Mouse (Mus musculus) limb, embryonic 13.5 days (tissue): Measurements from ENCODE around the gene Aff4. TPM values are rescaled to one million over a fixed set of nuclear protein-coding genes. Genes with fewer than 3 reads are reported as not detected.

ENCODE experiments used
- ATAC-seq: fragments of 200-750 bp; cut with Nextera tagmentation; 2 replicates; pipeline ENCODE4 v1.8.0; 2017; ENCODE audit warnings: low read depth, moderate number of reproducible peaks, moderate TSS enrichment; ENCODE audit not compliant: low FRiP score
- H3K27ac ChIP-seq: fragments of 300-500 bp; sonication (generic); 2 replicates; pipeline ENCODE4 v1.5.1; 2015; ENCODE audit warnings: inconsistent platforms, mild to moderate bottlenecking, moderate library complexity
- H3K27me3 ChIP-seq: fragments of 300-500 bp; sonication (generic); 2 replicates; pipeline ENCODE4 v1.6.1; 2015; ENCODE audit warnings: mild to moderate bottlenecking, inconsistent platforms
- H3K36me3 ChIP-seq: fragments of 300-500 bp; sonication (generic); 2 replicates; pipeline ENCODE4 v1.6.1; 2015; ENCODE audit warnings: inconsistent platforms, mild to moderate bottlenecking, moderate library complexity
- H3K4me1 ChIP-seq: fragments of 300-500 bp; sonication (generic); 2 replicates; pipeline ENCODE4 v1.6.1; 2015; ENCODE audit warnings: inconsistent platforms
- H3K4me2 ChIP-seq: fragments of 300-500 bp; sonication (generic); replicated peaks from 2 replicates; pipeline ENCODE4 v1.6.1; 2015; ENCODE audit warnings: inconsistent platforms, mild to moderate bottlenecking, moderate library complexity
- H3K4me3 ChIP-seq: fragments of 300-500 bp; sonication (generic); 2 replicates; pipeline ENCODE4 v1.5.1; 2015; ENCODE audit warnings: moderate library complexity, mild to moderate bottlenecking, inconsistent platforms
- H3K9ac ChIP-seq: fragments of 300-500 bp; sonication (generic); 2 replicates; pipeline ENCODE4 v1.6.1; 2015; ENCODE audit warnings: mild to moderate bottlenecking, inconsistent platforms
- H3K9me3 ChIP-seq: fragments of 300-500 bp; sonication (generic); 2 replicates; pipeline ENCODE4 v1.6.1; 2016; ENCODE audit warnings: inconsistent platforms
- WGBS: fragments of 180-500 bp; shearing (Covaris S2); methylation state at CpG from one replicate; pipeline ENCODE4 v1.1.7; 2015; 5-methylcytosine and 5-hydroxymethylcytosine counted together
- polyA plus RNA-seq: library from polyadenylated mRNA; unstranded; fragments of >200 nt; fragmentation: Nextera tagmentation; extraction: Ambion mirVana; gene quantifications from 2 replicates; pipeline ENCODE4 v1.2.1, GENCODE M21; 2015

The Aff4 gene
- polyA plus RNA-seq, 1 experiment from 2014 or later: 48.3 TPM

- no peaks in the 10 kb centered on the region for H3K27me3 ChIP-seq
Measured at GRCm38 (mm10) chr11:53433057-53433456, 82.4 kb downstream of the Aff4 start.

GRCm38 (mm10) chr11:53435504-53435903 is 84.9 kb downstream of the Aff4 start:
- Histone ChIP-seq H3K4me1 (peaks cover 4% of the 10 kb centered on the region; the same call in 1 of the 2 replicates), H3K9me3 (no peaks in the 10 kb centered on the region), H3K9ac (no peak overlapping the region), H3K4me3 (no peak overlapping the region), H3K4me2 (no peak overlapping the region), H3K36me3 (no peaks in the 10 kb centered on the region), H3K27me3 (no peaks in the 10 kb centered on the region), H3K27ac (no peak overlapping the region)
- WGBS: 83% methylated on average over 8 of the region's 8 CpGs
- ATAC-seq: no peak

More at GRCm38 (mm10) chr11:53433057-53433456, 82.4 kb downstream of the Aff4 start:
- Histone ChIP-seq H3K27ac (no peak overlapping the region), H3K4me1 (peaks cover 14% of the 10 kb centered on the region), H3K36me3 (peaks cover 10% of the 10 kb centered on the region), H3K9me3 (no peaks in the 10 kb centered on the region), H3K4me3 (no peak overlapping the region), H3K4me2 (no peak overlapping the region), H3K9ac (no peak overlapping the region)
- no peak for ATAC-seq
- 61% methylated on average over 6 of the region's 6 CpGs for WGBS

DNA sequence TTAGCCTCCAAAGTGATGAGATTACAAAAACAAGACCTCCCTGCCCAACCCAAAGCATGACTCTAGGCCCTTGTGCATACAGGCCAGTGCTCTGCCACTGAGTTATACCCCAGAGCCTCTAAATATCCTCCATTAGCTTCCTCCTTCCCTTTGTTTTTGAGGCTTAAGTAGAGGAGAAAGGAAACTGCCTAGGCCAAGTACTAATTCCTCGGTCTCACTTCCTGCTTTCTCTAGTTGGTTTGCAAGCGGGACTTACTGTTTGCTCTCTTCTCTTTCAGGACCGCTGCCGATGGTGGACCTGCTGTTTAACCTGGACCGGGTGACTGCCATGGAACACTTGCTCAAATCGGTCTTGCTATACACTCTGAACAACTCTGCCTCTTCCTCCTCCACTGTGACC is 85.7 kb downstream of the Aff4 start:
- ATAC-seq: no peak
- Histone ChIP-seq H3K4me1 (peaks cover 3% of the 10 kb centered on the region; the same call in 1 of the 2 replicates), H3K27ac (no peak overlapping the region), H3K4me2 (no peak overlapping the region), H3K27me3 (no peaks in the 10 kb centered on the region), H3K9me3 (no peaks in the 10 kb centered on the region), H3K4me3 (no peak overlapping the region), H3K36me3 (no peaks in the 10 kb centered on the region), H3K9ac (no peak overlapping the region)
- 91% methylated on average over 6 of the region's 6 CpGs for WGBS

DNA sequence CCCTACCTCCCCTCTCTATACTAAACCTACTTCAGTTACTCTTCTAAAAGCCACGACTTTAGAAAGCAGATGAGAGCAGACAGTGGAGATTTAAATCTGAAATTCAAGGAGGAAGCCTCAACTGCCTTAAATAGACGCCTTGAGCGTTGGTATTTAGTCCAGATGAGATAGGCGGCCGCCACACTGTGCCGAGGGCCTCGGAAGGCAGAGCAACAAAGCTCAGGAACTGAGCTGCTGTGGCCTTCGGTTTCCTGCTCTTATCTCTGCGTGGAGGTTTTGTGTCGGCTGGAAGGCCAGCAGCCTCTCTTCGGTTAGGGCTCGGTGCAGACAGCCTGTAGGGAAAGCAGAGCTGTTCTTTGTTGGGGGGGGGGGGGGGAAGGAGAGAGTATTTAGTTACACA is 91.3 kb downstream of the Aff4 start:
- Histone ChIP-seq H3K27me3 (no peaks in the 10 kb centered on the region), H3K27ac (no peak overlapping the region), H3K9me3 (no peaks in the 10 kb centered on the region), H3K4me1 (no peaks in the 10 kb centered on the region), H3K9ac (no peak overlapping the region), H3K4me3 (no peak overlapping the region), H3K4me2 (no peak overlapping the region), H3K36me3 (no peaks in the 10 kb centered on the region)
- no peak for ATAC-seq
- 50% methylated on average over 12 of the region's 12 CpGs for WGBS

DNA sequence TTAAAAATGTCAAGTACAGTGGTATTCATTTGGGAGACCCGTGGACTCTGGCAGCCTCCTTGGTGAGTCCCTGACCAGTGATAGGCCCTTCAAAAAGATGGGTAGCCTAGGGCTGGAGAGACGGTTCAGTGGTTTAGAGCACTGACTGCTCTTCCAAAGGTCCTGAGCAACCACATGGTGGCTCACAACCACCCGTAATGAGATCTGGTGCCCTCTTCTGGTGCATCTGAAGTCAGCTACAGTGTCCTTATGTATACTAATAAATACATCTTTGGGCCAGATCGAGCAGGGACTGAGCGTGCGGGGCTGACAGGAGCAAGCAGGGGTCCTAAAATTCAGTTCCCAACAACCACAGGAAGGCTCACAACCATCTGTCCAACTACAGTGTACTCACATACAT is 93.2 kb downstream of the Aff4 start:
- 37% methylated on average over 6 of the region's 6 CpGs for WGBS

DNA sequence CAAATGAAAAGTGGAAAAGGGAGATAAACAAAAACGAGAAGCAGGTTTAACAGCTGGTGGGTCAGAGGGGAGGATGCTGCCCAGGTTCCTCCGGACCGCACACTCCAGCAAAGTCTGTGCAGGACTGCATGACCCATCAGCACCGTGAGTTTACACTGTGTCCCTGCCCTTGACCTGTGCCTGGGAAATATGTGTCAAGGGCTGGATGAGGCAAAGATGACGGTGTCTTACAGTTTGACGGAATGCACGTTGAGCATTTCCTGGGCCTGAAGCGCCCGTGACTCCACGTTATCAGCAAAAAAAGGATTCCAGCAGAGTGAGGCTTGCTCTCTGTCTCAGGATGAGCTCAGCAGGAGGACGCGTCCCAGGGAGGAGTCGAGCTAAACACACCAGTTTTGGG is 94.9 kb downstream of the Aff4 start:
- Histone ChIP-seq H3K4me3 (no peak overlapping the region), H3K4me1 (peaks cover 8% of the 10 kb centered on the region), H3K4me2 (no peak overlapping the region), H3K27me3 (no peaks in the 10 kb centered on the region), H3K27ac (no peak overlapping the region), H3K9ac (no peak overlapping the region), H3K9me3 (no peaks in the 10 kb centered on the region), H3K36me3 (no peaks in the 10 kb centered on the region)
- ATAC-seq: no peak
- WGBS: 71% methylated on average over 13 of the region's 13 CpGs

More for the DNA sequence above, 93.2 kb downstream of the Aff4 start:
- H3K4me3 ChIP-seq: no peak overlapping the region
- no peak for ATAC-seq
- no peaks in the 10 kb centered on the region for H3K36me3 ChIP-seq
- H3K27ac ChIP-seq: no peak overlapping the region
- no peak overlapping the region for H3K4me2 ChIP-seq
- H3K4me1 ChIP-seq: no peaks in the 10 kb centered on the region
- no peaks in the 10 kb centered on the region for H3K9me3 ChIP-seq
- no peak overlapping the region for H3K9ac ChIP-seq
- no peaks in the 10 kb centered on the region for H3K27me3 ChIP-seq

DNA sequence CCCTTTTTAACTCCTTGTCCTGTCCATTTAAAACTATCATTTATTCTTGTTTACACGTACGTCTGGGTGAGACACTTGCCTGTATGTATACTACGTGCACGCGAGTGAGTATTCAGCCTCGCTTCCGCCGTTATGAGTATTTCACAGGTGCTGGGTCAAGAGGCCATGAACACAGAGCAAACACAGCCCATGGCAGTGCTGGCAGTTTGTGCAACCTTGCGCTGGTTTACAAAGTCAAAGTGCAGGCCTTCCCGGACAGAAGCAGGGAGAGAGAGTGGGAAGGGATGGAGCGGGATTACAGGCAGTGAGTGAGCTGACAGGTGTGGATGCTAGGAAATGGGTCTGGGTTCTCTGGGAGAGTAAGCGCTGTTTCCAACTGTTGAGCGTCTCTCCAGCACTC is 95.5 kb downstream of the Aff4 start:
- Histone ChIP-seq H3K27ac (no peak overlapping the region), H3K36me3 (no peaks in the 10 kb centered on the region), H3K9ac (no peak overlapping the region), H3K9me3 (no peaks in the 10 kb centered on the region), H3K4me1 (peaks cover 10% of the 10 kb centered on the region), H3K4me2 (no peak overlapping the region), H3K27me3 (no peaks in the 10 kb centered on the region), H3K4me3 (no peak overlapping the region)
- 83% methylated on average over 13 of the region's 13 CpGs for WGBS
- no peak for ATAC-seq

GRCm38 (mm10) chr11:53447996-53448395 is 97.4 kb downstream of the Aff4 start:
- H3K4me3 ChIP-seq: no peak overlapping the region
- 87% methylated on average over 8 of the region's 8 CpGs for WGBS
- H3K9me3 ChIP-seq: no peaks in the 10 kb centered on the region
- H3K27ac ChIP-seq: no peak overlapping the region
- ATAC-seq: no peak
- H3K27me3 ChIP-seq: no peaks in the 10 kb centered on the region
- H3K36me3 ChIP-seq: no peaks in the 10 kb centered on the region
- H3K4me1 ChIP-seq: peaks cover 10% of the 10 kb centered on the region
- H3K9ac ChIP-seq: no peak overlapping the region
- no peak overlapping the region for H3K4me2 ChIP-seq

- no peak overlapping the region for H3K4me2 ChIP-seq
- no peaks in the 10 kb centered on the region for H3K9me3 ChIP-seq
- no peaks in the 10 kb centered on the region for H3K36me3 ChIP-seq
- H3K27ac ChIP-seq: no peak overlapping the region
- no peak overlapping the region for H3K4me3 ChIP-seq
- WGBS: 82% methylated on average over 1 of the region's 1 CpGs
- no peak for ATAC-seq
- H3K27me3 ChIP-seq: no peaks in the 10 kb centered on the region
- no peak overlapping the region for H3K9ac ChIP-seq
- peaks cover 10% of the 10 kb centered on the region for H3K4me1 ChIP-seq
Measured at GRCm38 (mm10) chr11:53448529-53448928, 97.9 kb downstream of the Aff4 start.

DNA sequence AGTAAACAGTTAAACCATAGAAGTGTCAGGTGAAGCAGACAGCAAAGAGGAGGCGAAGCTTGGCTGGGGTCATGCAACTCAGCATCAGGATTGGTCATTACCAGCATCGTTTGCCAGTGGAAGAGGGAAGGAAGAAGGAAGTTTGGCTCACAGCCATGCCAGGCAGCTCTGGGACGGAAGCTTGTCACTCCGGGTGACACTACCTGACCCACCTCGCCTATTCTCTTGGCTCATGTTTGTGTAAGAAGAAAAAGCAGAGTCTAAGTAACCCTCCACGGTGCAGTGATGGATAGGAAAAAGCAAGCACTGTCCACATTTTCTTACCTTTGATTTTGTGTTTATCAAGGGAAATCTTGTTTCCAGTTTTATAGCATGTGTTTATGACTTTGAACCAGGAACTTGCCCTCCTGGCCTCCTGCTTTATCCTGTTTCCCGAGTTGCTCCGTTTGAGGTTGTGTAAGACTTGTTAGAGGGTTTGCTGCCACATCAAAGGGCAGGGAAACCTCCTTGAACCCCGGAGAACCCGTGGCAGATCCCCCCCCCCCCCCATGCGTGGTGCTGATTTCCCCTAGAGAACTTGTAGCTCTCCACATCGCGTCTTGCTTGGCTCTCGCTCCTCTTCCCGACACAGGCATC is 99.6 kb downstream of the Aff4 start:
- no peaks in the 10 kb centered on the region for H3K27me3 ChIP-seq
- no peak overlapping the region for H3K27ac ChIP-seq
- peaks cover 10% of the 10 kb centered on the region for H3K4me1 ChIP-seq
- no peaks in the 10 kb centered on the region for H3K36me3 ChIP-seq
- ATAC-seq: no peak
- no peak overlapping the region for H3K4me3 ChIP-seq
- no peaks in the 10 kb centered on the region for H3K9me3 ChIP-seq
- WGBS: 31% methylated on average over 15 of the region's 15 CpGs
- H3K4me2 ChIP-seq: no peak overlapping the region
- H3K9ac ChIP-seq: 0 out of 2 replicates have a peak overlapping the region, but pooled peaks have one; percentile 4

DNA sequence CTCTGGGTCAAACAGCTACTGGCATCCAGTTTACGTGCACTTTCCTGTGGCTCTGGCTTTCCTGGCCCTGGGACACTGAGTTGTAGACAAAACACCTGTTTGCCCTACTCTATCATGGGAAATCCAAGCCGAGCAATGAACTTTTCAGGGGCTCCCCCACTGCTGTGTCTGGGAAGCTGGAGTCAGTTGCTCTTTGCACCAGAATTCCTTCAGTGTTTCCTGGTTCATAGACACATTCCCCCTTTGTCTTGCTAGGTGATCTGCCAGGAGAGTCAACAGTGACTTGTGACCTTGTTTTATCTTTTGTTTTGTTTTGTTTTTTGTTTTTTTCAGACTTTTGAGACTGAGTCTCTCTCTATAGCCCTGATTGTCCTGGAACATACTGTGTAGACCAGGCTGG is 100.7 kb downstream of the Aff4 start:
- WGBS: 44% methylated on average over 2 of the region's 2 CpGs
- Histone ChIP-seq H3K9ac (no peak overlapping the region), H3K36me3 (no peaks in the 10 kb centered on the region), H3K27me3 (no peaks in the 10 kb centered on the region), H3K27ac (no peak overlapping the region), H3K4me2 (no peak overlapping the region), H3K9me3 (no peaks in the 10 kb centered on the region), H3K4me1 (peaks cover 11% of the 10 kb centered on the region), H3K4me3 (no peak overlapping the region)
- ATAC-seq: no peak

GRCm38 (mm10) chr11:53452396-53452795 is 101.8 kb downstream of the Aff4 start:
- Histone ChIP-seq H3K27ac (no peak overlapping the region), H3K9ac (no peak overlapping the region), H3K9me3 (no peaks in the 10 kb centered on the region), H3K36me3 (no peaks in the 10 kb centered on the region), H3K27me3 (no peaks in the 10 kb centered on the region), H3K4me2 (no peak overlapping the region), H3K4me3 (no peak overlapping the region), H3K4me1 (peaks cover 13% of the 10 kb centered on the region)
- WGBS: 93% methylated on average over 9 of the region's 9 CpGs
- ATAC-seq: no peak

DNA sequence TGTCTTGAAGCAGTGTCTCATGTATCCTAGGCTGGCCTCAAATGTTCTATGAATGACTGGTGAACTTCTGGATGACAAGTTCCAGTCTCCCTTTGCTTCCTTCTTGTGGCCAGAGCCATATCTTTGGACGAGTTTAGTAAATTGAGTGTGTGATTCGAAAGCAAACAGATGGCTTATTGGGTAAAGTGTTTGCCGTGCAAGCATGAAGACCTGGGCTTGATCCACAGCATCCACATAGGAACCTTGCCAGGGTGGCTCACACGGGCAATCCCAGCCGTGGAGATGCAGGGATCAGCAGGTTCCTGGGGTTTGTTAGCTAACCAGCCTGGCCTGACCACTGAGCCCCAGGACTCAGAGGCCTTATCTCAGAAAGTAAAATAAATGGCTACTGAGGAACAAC is 102.4 kb downstream of the Aff4 start:
- no peak for ATAC-seq
- Histone ChIP-seq H3K9ac (no peak overlapping the region), H3K4me1 (peaks cover 14% of the 10 kb centered on the region), H3K27me3 (peaks cover 4% of the 10 kb centered on the region; the same call in 1 of the 2 replicates), H3K36me3 (no peaks in the 10 kb centered on the region), H3K4me3 (no peak overlapping the region), H3K27ac (no peak overlapping the region), H3K9me3 (no peaks in the 10 kb centered on the region), H3K4me2 (no peak overlapping the region)
- WGBS: 86% methylated on average over 5 of the region's 5 CpGs
